Mouse (Mus musculus): ENCODE measurements around the gene Gsk3a. TPM values are rescaled to one million over a fixed set of nuclear protein-coding genes. Genes with fewer than 3 reads are reported as not detected.

Gsk3a gene
- total RNA-seq, 1 experiment = 38.2 TPM

GRCm38 (mm10) chr7:25178317-25178716, 59.3 kb downstream of the Gsk3a start:
- TF ChIP-seq ZNF384 (IDR thresholded peaks at IDR 0.05; ENCODE audit: low read depth, low read length) (no peak), HCFC1 (IDR thresholded peaks at IDR 0.05; ENCODE audit: borderline replicate concordance, insufficient read depth, low read length) (no peak)
- peaks cover 0 to 3% of the 10 kb centered on the region in 2 experiments; a peak in 1 of 4 replicates for H3K4me1 ChIP-seq (ENCODE audit: control insufficient read depth in 2 of 2, insufficient read depth in 2 of 2, low read length in 2 of 2, poor library complexity in 1 of 2)
- H3K9ac ChIP-seq (ENCODE audit: insufficient read depth, low read depth, low read length, poor library complexity, severe bottlenecking) = peak overlapping the region; percentile 40; the same call in 1 of the 2 replicates
- H3K4me3 ChIP-seq (ENCODE audit: insufficient read depth in 1 of 2, low read depth in 1 of 2, low read length in 2 of 2, poor library complexity in 1 of 2, severe bottlenecking in 1 of 2) = peak overlapping the region; percentile 77 to 88
- DNase-seq (ENCODE audit: low read depth, low spot score) = no peak
- H3K9me3 ChIP-seq (ENCODE audit: control insufficient read depth, insufficient read depth, low read depth, low read length) = no peaks in the 10 kb centered on the region
- H3K27ac ChIP-seq (ENCODE audit: insufficient read depth, low read depth, low read length, poor library complexity, severe bottlenecking) = no peak overlapping the region
- in situ Hi-C loops (cut with MboI; ENCODE audit: low sequenced_read_pairs in 2 of 2, unreplicated experiment in 2 of 2) = no loop called here
- no peaks in the 10 kb centered on the region for H3K36me3 ChIP-seq (ENCODE audit: control insufficient read depth, insufficient read depth, low read length, poor library complexity, severe bottlenecking)

Other genes with a start within 250 kb of the Gsk3a start
- 21.2 and 37.0 TPM in 2 replicates for gene Atp1a3, start 231.9 kb downstream of the Gsk3a start, total RNA-seq (2012; rRNA removed)
- gene Grik5, start 165.5 kb downstream of the Gsk3a start, total RNA-seq (2012; rRNA removed) = 10.0 and 10.7 TPM in 2 replicates
- gene Zfp574, start 165.3 kb downstream of the Gsk3a start, total RNA-seq (2012; rRNA removed) = 15.1 and 18.9 TPM in 2 replicates
- 2.4 and 2.9 TPM in 2 replicates for gene Pou2f2, start 58.1 kb downstream of the Gsk3a start, total RNA-seq (2012; rRNA removed)
- 22.8 and 31.3 TPM in 2 replicates for gene Dedd2, start 17.2 kb downstream of the Gsk3a start, total RNA-seq (2012; rRNA removed)
- 5.0 and 5.2 TPM in 2 replicates for gene Zfp526, start 16.4 kb downstream of the Gsk3a start, total RNA-seq (2012; rRNA removed)
- 82.2 and 87.1 TPM in 2 replicates for gene Erf, start 12.9 kb upstream of the Gsk3a start, total RNA-seq (2012; rRNA removed)
- 68.4 and 72.4 TPM in 2 replicates for gene Cic, start 29.9 kb upstream of the Gsk3a start, total RNA-seq (2012; rRNA removed)
- gene Pafah1b3, start 60.1 kb upstream of the Gsk3a start, total RNA-seq (2012; rRNA removed) = 76.5 and 83.2 TPM in 2 replicates
- 4.3 and 5.7 TPM in 2 replicates for gene Prr19, start 63.6 kb upstream of the Gsk3a start, total RNA-seq (2012; rRNA removed)
- 1.2 and 1.7 TPM in 2 replicates for gene Tmem145, start 68.3 kb upstream of the Gsk3a start, total RNA-seq (2012; rRNA removed)
- gene Megf8, start 79.3 kb upstream of the Gsk3a start, total RNA-seq (2012; rRNA removed) = 47.5 and 69.9 TPM in 2 replicates
- not detected in 2 replicates for gene Cnfn, start 131.9 kb upstream of the Gsk3a start, total RNA-seq (2012; rRNA removed)
- gene Lipe, start 160.9 kb upstream of the Gsk3a start, total RNA-seq (2012; rRNA removed) = 3.8 and 4.7 TPM in 2 replicates
- gene Cxcl17, start 175.0 kb upstream of the Gsk3a start, total RNA-seq (2012; rRNA removed) = 0.31 TPM in 1 of 2 replicates, not detected in the other
- 5.6 and 16.0 TPM in 2 replicates for gene Ceacam1, start 239.8 kb upstream of the Gsk3a start, total RNA-seq (2012; rRNA removed)

All from ES-E14 (cell line).